Mouse (Mus musculus) cortical plate, adult 2 months (tissue): ENCODE measurements around the gene Rab43.

ENCODE experiments used
- CTCF ChIP-seq: fragments of 200-500 bp; IDR thresholded peaks from 2 replicates; pipeline ENCODE4 v1.5.1; 2011; ENCODE audit warnings: mild to moderate bottlenecking, control low read depth, low read length; ENCODE audit not compliant: insufficient read depth; ENCODE audit errors: extremely low read depth
- POLR2A ChIP-seq: fragments of 200-500 bp; IDR thresholded peaks from 2 replicates; pipeline ENCODE4 v1.6.1; 2011; ENCODE audit warnings: mild to moderate bottlenecking, low read length, control low read depth; ENCODE audit not compliant: insufficient read depth; ENCODE audit errors: extremely low read depth

DNA sequence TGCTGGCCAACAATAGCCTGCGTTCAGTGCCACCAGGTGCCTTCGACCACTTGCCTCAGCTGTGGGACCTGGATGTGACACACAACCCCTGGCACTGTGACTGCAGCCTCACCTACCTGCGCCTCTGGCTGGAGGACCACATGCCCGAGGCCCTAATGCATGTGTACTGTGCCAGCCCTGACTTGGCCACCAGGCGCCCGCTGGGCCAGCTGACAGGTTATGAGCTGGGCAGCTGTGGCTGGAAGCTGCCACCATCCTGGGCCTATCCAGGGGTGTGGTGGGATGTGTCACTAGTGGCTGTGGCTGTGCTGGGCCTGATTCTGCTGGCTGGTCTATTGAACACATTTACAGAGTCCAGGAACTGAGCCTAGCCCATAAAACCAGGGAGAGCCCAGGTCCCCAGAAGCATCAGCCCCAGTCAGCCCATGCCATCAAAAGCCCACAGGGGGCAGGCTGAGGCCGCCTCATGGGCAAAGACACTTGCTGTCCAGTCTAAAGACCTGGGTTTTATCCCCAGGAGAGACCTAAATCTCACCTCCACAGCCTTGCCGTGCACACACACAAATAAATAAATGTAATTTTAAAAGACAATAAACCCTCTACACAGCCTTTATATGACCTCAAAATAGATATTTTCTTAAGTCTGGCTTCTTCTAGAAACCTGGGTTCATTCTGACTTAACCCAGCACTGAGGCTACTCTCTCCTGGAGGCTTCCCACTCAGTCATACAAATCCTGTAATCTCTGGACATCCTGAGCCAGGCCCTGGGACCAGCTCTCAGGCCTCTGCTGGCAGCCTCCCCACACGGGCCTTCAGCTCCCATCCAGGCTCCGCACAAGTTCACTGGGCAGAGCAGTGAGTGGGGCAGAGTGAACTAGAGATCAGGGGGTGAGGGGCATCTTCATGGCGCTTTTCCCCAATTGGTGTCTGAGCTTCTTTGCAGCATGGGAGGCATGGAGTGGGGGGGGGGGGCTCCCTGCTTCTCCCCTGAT, 32.5 kb downstream of the Rab43 start:
- TF ChIP-seq CTCF (no peak), POLR2A (no peak)
